Mouse (Mus musculus) cerebellum, adult 2 months (tissue): Measurements from ENCODE around the gene Rasal2. TPM values are rescaled to one million over a fixed set of nuclear protein-coding genes. Genes with fewer than 3 reads are reported as not detected.

ENCODE experiments used
- DNase-seq, 2 experiments: peaks; one replicate each; pipeline ENCODE4 v3.0.0; 2021
- H3K27ac ChIP-seq: fragments of 200-500 bp; 2 replicates; pipeline ENCODE4 v1.5.1; 2012; ENCODE audit warnings: low read length, control low read depth, inconsistent platforms; ENCODE audit not compliant: insufficient read depth
- H3K27me3 ChIP-seq: fragments of 200-500 bp; 2 replicates; pipeline ENCODE4 v1.6.1; 2012; ENCODE audit warnings: inconsistent platforms, mild to moderate bottlenecking, low read length, moderate library complexity; ENCODE audit not compliant: control insufficient read depth, insufficient read depth
- H3K4me1 ChIP-seq: fragments of 200-500 bp; 2 replicates; pipeline ENCODE4 v1.6.1; 2011; ENCODE audit warnings: low read length; ENCODE audit not compliant: control insufficient read depth, insufficient read depth
- H3K4me3 ChIP-seq: fragments of 200-500 bp; replicated peaks from 2 replicates; pipeline ENCODE3; 2011; ENCODE audit warnings: mild to moderate bottlenecking, low read depth, low read length, control low read depth; ENCODE audit not compliant: insufficient read depth
- CTCF ChIP-seq: fragments of 200-500 bp; IDR thresholded peaks from 2 replicates; pipeline ENCODE4 v1.5.1; 2011; ENCODE audit warnings: low read depth, mild to moderate bottlenecking, control low read depth, low read length, moderate library complexity, borderline replicate concordance; ENCODE audit not compliant: insufficient read depth
- POLR2A ChIP-seq: fragments of 200-500 bp; IDR thresholded peaks from 2 replicates; pipeline ENCODE4 v1.6.1; 2011; ENCODE audit warnings: low read length, control low read depth, borderline replicate concordance; ENCODE audit not compliant: insufficient read depth
- WGBS: fragments of 180-500 bp; shearing (Covaris S2); methylation state at CpG from one replicate; pipeline ENCODE4 v1.1.7; 2018; 5-methylcytosine and 5-hydroxymethylcytosine counted together
- polyA plus RNA-seq: library from polyadenylated mRNA; depleted of rRNA; stranded (reverse); fragments of >200 nt; gene quantifications from 2 replicates; pipeline ENCODE4 v1.2.3, GENCODE M21; 2012

Gene Rasal2
- polyA plus RNA-seq, 1 experiment = 14.6 TPM

- DNase-seq = no peak
- Histone ChIP-seq H3K27me3 (no peaks in the 10 kb centered on the region), H3K4me3 (no peak overlapping the region), H3K4me1 (no peaks in the 10 kb centered on the region), H3K27ac (no peak overlapping the region)
- WGBS = 98% methylated on average over 2 of the region's 2 CpGs
- TF ChIP-seq CTCF = no peak
- no peak for TF ChIP-seq POLR2A
Measured at GRCm38 (mm10) chr1:157370397-157370796, 42.0 kb downstream of the Rasal2 start.

DNA sequence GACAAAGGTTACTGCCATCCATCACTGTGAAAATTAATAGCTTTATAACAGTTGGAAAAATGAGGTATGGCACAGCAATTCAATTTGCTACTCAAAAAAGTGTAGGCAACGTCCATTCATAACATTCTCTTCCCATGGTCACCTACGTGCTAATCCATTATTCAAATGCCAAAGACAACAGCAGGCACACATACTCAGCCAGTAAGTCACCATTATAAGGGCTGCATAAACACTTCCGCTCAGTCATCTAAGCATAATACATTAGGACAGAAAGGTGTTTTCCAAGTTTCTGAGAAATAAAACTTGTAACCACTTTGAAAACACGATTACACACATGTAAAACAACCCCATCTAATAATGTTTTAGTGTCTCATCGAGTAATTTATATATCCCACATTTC is 44.1 kb downstream of the Rasal2 start:
- Histone ChIP-seq H3K27ac (no peak overlapping the region), H3K27me3 (no peaks in the 10 kb centered on the region), H3K4me1 (no peaks in the 10 kb centered on the region), H3K4me3 (no peak overlapping the region)
- TF ChIP-seq CTCF = no peak
- no peak for TF ChIP-seq POLR2A
- no peak for DNase-seq
- 43% methylated on average over 5 of the region's 5 CpGs for WGBS

GRCm38 (mm10) chr1:157346661-157347060 is 65.7 kb downstream of the Rasal2 start:
- 94% methylated on average over 1 of the region's 1 CpGs for WGBS

DNA sequence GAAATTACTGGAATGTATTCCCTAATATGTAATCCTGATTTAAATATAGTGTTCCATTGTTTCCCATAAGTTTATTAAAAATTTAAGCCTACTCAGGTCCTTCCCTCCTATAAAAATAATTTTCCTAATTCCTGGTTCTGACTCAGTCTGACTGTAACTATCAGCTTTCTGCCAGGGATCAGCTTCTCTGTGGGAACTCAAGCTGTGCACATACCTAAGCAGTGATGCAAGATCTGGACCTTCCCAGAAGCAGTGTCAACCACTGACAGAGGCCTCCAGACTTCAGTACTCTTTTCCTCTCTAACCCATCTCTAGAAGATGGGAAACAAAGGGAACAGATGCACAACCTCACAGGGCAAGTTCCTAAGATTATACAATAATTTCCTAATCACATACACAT is 68.9 kb downstream of the Rasal2 start:
- Histone ChIP-seq H3K4me3 (no peak overlapping the region), H3K27ac (no peak overlapping the region), H3K4me1 (no peaks in the 10 kb centered on the region), H3K27me3 (no peaks in the 10 kb centered on the region)
- TF ChIP-seq POLR2A (no peak), CTCF (no peak)
- peak; percentile 15 to 48 for DNase-seq

More at GRCm38 (mm10) chr1:157346661-157347060, 65.7 kb downstream of the Rasal2 start:
- DNase-seq = no peak
- H3K4me3 ChIP-seq = no peak overlapping the region
- H3K4me1 ChIP-seq = no peaks in the 10 kb centered on the region
- TF ChIP-seq CTCF (no peak), POLR2A (no peak)
- no peaks in the 10 kb centered on the region for H3K27me3 ChIP-seq
- no peak overlapping the region for H3K27ac ChIP-seq

DNA sequence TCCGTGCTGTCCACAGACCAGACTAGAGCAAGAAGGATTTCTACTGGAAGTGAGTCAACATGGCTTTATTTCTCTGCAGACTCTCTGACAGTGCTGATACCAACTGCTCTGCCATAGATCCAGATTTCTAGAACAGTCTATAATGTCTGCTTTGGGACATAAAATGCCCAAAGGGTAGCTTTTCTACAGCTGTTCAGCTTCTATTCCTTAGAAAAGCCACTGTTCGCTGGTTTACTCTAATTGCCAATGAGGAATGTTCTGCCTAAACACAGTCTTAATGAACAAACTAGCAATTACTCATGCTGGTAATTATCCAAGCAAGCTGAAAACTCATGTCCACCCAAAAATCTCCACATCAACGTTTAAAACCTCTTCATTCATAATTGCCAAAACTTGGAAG is 77.6 kb downstream of the Rasal2 start:
- TF ChIP-seq POLR2A (no peak), CTCF (no peak)
- Histone ChIP-seq H3K27ac (no peak overlapping the region), H3K4me1 (no peaks in the 10 kb centered on the region), H3K27me3 (no peaks in the 10 kb centered on the region), H3K4me3 (no peak overlapping the region)
- 55% methylated on average over 3 of the region's 3 CpGs for WGBS
- DNase-seq = no peak

DNA sequence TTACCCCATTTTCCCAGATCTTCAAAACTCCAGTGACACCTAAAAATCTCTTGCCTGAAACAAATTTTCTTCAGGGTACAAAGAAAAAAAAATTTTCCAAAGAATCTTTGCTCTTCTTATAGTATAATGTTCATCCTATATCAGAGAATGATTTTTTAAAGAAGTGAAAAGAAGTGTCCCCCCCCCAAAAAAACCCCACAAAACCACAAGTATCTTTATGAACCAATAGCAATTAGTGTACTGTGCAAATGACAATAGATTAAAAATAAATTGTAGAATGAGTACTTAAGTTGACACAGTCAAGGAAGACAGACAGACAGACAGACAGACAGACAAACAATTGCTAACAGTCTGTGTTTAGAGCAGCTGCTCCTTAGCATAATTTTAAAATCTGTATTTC is 84.3 kb downstream of the Rasal2 start:
- no peak for DNase-seq
- no peaks in the 10 kb centered on the region for H3K4me1 ChIP-seq
- H3K27me3 ChIP-seq = no peaks in the 10 kb centered on the region
- no peak overlapping the region for H3K27ac ChIP-seq
- TF ChIP-seq POLR2A (no peak), CTCF (no peak)
- no peak overlapping the region for H3K4me3 ChIP-seq

GRCm38 (mm10) chr1:157323091-157323490 is 89.3 kb downstream of the Rasal2 start:
- TF ChIP-seq CTCF (no peak), POLR2A (no peak)
- Histone ChIP-seq H3K4me1 (no peaks in the 10 kb centered on the region), H3K4me3 (no peak overlapping the region), H3K27me3 (no peaks in the 10 kb centered on the region), H3K27ac (no peak overlapping the region)
- 100% methylated on average over 1 of the region's 1 CpGs for WGBS
- DNase-seq = no peak

- Histone ChIP-seq H3K4me3 (no peak overlapping the region), H3K27me3 (no peaks in the 10 kb centered on the region), H3K27ac (no peak overlapping the region), H3K4me1 (no peaks in the 10 kb centered on the region)
- 91% methylated on average over 4 of the region's 4 CpGs for WGBS
- no peak for TF ChIP-seq POLR2A
- TF ChIP-seq CTCF = no peak
- DNase-seq = no peak
Measured at GRCm38 (mm10) chr1:157318896-157319295, 93.5 kb downstream of the Rasal2 start.

DNA sequence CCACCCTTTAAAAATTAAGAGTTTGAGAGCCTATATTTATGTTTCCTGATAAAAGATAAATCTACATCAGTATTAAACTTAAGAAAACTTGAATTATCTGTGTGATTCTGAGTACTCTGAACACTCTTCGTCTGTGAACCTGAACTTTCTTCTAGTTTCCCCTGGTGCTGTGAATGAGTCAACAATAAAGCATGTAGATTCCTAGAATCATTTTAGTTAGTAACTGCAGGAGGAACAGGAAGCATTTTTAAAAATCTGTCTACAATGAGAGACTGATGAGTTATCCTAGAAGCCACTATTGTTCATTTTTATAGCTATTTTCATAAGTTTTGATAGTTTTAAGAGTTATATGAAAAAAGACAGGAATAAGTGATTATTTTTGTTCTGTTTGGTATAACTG is 111.1 kb downstream of the Rasal2 start:
- no peak for TF ChIP-seq POLR2A
- Histone ChIP-seq H3K4me1 (no peaks in the 10 kb centered on the region), H3K27me3 (no peaks in the 10 kb centered on the region), H3K4me3 (no peak overlapping the region), H3K27ac (no peak overlapping the region)
- 89% methylated on average over 1 of the region's 1 CpGs for WGBS
- no peak for DNase-seq

DNA sequence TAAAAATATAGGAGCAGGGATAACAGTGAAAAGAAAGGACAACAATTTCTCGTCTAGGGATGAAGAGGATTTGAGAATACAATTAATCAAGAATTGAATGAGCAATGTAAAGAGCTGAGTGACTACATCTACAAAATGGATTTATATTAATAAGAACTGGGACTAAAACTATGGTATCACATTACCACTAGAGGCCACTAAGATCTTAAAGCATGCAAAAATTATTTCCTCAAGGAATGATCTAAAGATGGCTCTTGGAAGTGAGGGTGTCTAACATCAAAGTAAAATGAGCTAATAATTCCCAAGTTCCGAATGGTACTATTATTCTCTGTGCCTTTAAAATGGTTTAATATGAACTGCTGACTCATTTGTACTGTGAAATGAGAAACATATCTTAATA is 112.8 kb downstream of the Rasal2 start:
- TF ChIP-seq POLR2A = no peak
- TF ChIP-seq CTCF = no peak
- Histone ChIP-seq H3K27me3 (no peaks in the 10 kb centered on the region), H3K4me3 (no peak overlapping the region), H3K27ac (no peak overlapping the region), H3K4me1 (no peaks in the 10 kb centered on the region)
- WGBS = 84% methylated on average over 2 of the region's 2 CpGs
- DNase-seq = no peak
